Mouse (Mus musculus) CD4-positive, CD25-positive, alpha-beta regulatory T cell, adult 4 months (primary cell): Measurements from ENCODE around the gene Tex13b. TPM values are rescaled to one million over a fixed set of nuclear protein-coding genes. Genes with fewer than 3 reads are reported as not detected.
"Not testable (repeated sequence)": the region's sequence is repeated elsewhere in the genome, so short reads cannot be mapped to it uniquely, and the experiment has no call there.

Experiments used
- ATAC-seq: one replicate; pipeline ENCODE4 v1.8.0; 2017
- polyA plus RNA-seq, 2 experiments: library from polyadenylated mRNA; unstranded; fragments of 100-300 nt; shearing (Covaris generic); gene quantifications; one replicate each; pipeline ENCODE4 v1.2.1; 2017

Tex13b gene
- under 1 TPM in 1 of 2 experiments, not detected in 1; 0.19 TPM for polyA plus RNA-seq

DNA sequence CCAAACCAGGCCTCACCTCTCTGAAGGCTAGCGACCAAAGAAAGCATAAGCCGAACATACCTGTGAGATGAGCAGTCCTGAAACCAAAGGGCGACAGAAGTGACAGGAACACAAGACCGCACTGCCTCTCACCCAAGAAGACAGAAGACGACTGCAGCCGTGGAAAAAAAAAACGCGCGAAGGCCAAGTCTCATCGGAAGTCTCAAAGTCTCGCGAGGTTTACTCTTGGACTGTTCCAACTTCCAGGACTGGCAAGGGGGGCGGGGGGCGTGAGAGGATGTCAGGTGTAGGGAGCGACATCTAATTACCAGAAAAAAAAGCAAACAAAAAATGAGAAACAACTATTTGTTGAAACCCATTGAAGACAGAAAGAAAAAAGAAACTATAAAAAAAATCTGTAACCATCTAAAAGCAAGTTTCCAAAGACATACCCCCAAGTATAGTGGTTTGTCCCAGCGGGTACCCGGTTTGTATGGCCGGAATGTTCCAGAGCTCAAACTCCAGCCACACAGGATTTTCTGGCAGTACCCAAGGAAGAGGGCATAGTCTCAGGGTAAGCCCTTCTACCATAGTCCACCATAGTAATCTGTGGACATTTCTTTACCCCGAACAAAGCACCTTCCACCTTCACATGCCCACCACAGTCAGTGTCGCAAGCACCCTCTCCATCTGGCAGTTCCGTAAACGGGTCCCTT lies at the start of gene Tex13b:
Gene Tex13b, minus strand, starts transcription at position 122 of the 695 bp plus-strand sequence.
- no peak for ATAC-seq

DNA sequence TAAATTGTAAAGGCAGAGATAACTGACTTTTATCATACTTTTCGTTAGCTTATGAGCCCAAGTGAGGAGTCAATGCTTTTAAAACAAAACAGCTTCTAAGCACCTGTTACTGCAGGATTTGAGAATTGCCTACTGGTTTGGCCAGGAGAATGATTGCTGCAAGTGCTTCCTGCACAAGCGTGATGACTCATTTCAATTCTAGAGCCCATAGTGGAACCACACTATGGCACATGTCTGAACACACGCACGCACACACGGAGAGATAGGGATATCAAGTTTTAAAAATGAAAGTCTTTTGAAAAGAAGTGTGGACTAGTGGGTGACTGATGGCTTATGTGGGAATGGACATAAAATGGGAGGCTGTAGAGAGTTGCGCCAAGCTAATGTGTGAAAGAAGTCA lies 49.5 kb upstream of the Tex13b start:
- ATAC-seq: no peak

DNA sequence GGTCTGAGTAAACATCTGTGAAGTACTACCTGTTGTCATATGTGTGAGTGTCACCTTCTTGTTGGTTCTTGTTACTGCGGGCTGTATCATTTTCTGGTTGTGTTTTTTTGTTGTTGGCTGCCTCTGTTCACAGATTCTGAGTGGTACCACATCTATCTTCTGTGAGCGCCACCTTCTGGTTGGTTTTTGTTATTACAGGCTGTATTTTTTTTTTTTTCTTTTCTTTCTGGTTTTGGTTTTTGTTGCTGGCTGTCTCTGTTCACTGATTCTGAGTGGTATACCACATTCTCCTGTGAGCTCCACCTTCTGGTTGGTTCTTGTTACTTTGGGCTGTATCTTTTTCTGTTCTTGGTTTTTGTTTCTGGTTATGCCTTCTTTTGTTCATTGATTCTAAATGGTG lies 44.2 kb upstream of the Tex13b start:
- ATAC-seq: no peak

DNA sequence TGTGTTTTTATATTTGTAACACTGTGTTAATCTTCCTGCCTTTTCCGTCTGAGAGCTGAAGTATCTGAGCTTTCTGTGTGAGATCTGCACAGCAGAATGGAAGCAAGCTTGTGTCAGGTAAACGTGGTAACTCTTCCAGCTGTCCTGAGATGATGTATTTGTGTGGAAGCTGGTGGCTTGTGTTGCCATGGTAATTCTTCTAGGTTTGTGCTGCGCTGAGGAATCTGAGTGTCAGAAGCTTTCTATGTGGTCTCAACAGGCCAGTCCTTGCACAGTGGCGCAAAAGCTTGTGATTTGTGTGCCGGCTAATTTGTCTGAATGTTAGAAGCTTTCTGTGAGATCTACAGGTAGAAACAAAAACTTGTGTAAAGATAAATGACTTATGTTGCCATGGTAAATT lies 43.8 kb upstream of the Tex13b start:
- not testable (repeated sequence) for ATAC-seq

DNA sequence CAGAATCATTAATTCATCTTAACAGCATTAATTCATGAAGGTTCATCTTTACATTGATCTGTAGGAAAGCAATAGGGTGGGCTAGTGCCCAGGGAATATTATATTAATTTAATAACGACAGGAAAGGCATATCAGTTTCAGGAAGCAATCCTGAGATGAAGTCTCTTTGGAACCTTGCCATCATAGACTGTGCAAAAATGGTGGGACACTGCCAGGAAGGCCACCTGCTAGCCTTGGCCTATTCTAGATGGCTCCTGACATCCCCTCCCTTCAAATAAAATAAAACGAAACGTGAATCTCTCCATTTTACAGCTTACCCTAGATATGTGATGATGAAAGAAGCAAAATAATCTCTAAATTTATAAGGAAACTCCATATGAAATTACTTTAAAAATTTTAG lies 41.3 kb upstream of the Tex13b start:
- no peak for ATAC-seq

DNA sequence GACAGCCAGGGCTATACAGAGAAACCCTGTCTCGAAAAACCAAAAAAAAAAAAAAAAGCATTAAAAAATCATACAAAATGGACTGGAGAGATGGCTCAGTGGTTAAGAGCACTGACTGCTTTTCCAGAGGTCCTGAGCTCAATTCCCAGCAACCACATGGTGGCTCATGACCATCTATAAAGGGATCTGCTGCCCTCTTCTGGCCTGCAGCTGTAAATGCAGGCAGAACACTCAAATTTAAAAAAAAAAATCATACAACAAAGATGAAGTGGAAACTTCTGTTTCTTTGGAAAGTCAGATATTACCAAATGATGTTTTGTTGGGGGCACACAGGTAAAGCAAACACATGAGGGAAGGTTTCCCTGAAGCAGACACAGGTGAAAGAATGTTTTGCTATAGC lies 32.2 kb upstream of the Tex13b start:
- not testable (repeated sequence) for ATAC-seq

DNA sequence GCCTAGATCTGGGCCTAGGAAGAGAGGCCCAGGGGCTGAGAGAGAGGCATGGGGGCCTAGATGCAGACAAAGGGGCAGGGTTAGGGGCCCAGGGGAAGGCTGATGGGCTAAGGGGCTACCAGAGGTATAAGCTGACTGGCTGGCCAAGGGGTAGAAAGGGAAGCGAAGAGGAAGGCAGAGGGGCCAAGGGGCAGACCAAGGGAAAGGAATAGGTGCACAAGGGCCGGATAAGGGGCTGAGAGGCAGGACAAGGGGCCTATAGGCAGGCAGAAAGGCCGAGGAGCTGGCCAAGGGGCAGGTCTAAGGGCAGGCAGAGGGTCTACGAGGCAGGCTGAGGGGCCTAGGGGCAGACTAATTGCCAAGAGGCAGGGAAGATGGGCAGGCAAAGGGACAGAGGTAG lies 26.7 kb upstream of the Tex13b start:
- no peak for ATAC-seq

DNA sequence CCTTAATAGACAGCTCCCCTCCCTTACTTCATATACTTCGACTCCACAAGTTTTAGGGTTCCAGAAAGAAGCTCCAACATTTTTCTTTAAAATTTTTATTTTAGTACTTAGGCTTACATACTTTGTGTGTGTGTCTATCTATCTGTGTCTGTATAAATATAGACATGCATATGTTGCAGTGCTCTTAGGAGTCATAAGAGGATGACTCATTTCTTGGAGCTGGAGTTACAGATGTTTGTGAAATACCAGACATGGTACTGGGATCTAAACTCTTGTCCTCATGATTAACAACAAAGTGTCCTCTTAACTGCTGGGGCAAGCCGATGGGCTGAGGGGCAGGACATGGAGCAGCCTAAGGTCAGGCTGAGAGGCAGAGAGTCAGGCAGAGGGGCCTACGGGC lies 24.8 kb upstream of the Tex13b start:
- no peak for ATAC-seq

DNA sequence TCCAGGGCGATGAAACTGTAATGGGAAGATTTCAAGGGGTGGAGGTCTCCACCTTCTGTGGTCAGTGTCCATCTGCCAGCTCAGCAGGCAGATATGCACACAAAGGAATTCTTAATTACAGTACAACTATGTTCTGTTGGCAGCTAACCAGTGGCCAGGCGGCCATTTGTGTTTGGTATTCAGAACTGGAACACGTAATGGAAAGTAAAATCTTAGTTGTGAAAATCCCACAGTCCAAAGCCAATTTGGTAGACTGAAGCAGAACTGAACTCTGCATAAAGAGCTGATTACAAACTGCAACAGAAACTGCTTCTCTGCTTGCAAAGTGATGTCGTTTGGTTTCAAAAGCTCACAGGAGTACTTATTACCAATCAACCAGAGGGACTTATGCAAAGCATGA lies 18.5 kb upstream of the Tex13b start:
- ATAC-seq: no peak

DNA sequence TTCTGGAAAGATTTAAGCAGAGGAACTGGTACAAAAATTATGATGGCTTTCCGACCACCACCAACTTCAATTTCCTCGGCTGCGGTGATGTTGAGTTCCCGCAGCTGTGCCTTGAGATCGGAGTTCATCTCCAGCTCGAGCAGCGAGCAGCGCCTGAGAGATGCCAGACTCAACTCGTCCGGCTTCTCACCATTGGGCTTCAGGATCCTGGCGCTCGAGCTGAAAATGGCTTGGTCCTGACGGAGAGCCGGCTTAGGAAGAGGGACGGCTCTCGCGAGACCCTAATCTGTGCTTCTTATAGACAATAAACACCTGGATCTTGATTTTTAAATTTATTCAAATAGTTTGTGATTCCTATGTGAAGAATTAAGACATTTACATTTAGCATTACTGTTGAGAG lies 9.1 kb upstream of the Tex13b start:
- ATAC-seq: no peak

DNA sequence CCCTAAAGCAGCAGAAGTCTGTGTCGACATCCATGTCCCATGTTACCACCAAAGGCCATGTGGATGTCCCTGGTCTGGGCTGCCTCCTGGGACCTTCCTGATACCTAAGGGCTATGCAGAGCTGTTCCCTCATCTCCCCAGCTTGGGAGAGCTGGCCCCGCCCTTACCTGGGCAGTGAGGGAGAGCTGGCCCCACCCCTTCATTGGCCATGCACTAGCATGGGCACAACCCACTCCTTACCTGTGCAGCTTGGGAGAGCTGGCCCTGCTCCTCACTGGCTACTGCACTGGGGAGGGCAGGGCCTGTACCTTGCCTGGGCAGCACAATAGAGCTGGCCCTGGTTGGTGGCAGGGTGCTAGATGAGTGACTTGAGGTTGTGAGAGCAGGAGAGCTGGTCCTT lies 7.9 kb downstream of the Tex13b start:
- no peak for ATAC-seq

DNA sequence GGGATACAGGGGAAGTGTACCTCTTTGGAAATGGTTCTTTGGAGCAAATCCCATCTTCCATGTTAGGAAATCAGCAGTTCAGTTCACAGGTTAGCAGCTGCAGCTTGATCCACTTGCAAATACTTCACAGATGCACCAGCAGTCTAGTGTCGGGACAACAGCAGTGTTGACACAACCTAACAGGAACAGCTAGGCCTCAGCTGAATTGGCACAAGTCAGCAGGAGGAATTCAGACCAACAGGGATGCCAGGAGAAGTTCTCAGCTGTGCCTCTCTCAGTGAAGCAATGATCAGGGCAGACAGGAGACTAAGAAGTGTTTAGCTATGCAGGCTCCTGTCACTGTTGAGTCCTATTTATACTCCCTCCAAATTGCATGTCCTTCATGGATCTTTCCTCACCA lies 43.4 kb downstream of the Tex13b start:
- ATAC-seq: no peak

Other genes starting within 250 kb of the Tex13b start
- gene Tsc22d3, start 212.8 kb downstream of the Tex13b start, polyA plus RNA-seq: 100 to 1,000 TPM; 366 to 590 TPM
- 1 to 10 TPM; 1.1 to 2.1 TPM for gene Mid2, start 148.8 kb downstream of the Tex13b start, polyA plus RNA-seq
- gene Vsig1, start 94.2 kb upstream of the Tex13b start, polyA plus RNA-seq: not detected
- 10 to 100 TPM; 66.2 to 67.6 TPM for gene Psmd10, start 143.3 kb upstream of the Tex13b start, polyA plus RNA-seq
- 10 to 100 TPM; 31.4 to 35.8 TPM for gene Atg4a, start 143.5 kb upstream of the Tex13b start, polyA plus RNA-seq